Mouse (Mus musculus) CD4-positive, CD25-positive, alpha-beta regulatory T cell, adult 2 months (primary cell): ENCODE data around the gene Trip13.

ENCODE experiments used
- DNase-seq: peaks from one replicate; pipeline ENCODE4 v3.0.0-alpha.2; 2012; ENCODE audit warnings: low read depth, low spot score

Gene Trip13

GRCm38 (mm10) chr13:73887415-73887874 is 50.1 kb downstream of the Trip13 start:
- no peak for DNase-seq

- DNase-seq, result no peak
Observed at GRCm38 (mm10) chr13:73886601-73887000, 51.0 kb downstream of the Trip13 start.

- DNase-seq, result no peak
Observed at GRCm38 (mm10) chr13:73886066-73886465, 51.5 kb downstream of the Trip13 start.

- DNase-seq, result no peak
Observed at GRCm38 (mm10) chr13:73885656-73886055, 51.9 kb downstream of the Trip13 start.

GRCm38 (mm10) chr13:73881347-73881746 is 56.2 kb downstream of the Trip13 start:
- no peak for DNase-seq

- DNase-seq, result peak; percentile 39
Observed at GRCm38 (mm10) chr13:73879824-73880223, 57.8 kb downstream of the Trip13 start.

GRCm38 (mm10) chr13:73872159-73872558 is 65.4 kb downstream of the Trip13 start:
- no peak for DNase-seq
